Comparison of ENCODE assay signal across 22 mouse cellular contexts in genomic region chr8:61730669-61731068, GRCm38 (mm10).
DNase-seq lines count a peak whose midpoint lies in the region; ATAC-seq and TF ChIP-seq lines count a peak whose summit lies in the region.
"Had no signal": no experiment of that assay in that cellular context is flagged by ENCODE, and none has a peak within 500 bp of the region (broad histone marks: within the 10 kb centered on the region; RNA-seq: fewer than 3 reads in every experiment).

No protein-coding gene starts in this region.

- H3K27me3 ChIP-seq in forebrain, postnatal 0 days (ENCODE audit: insufficient read depth, low read length) = no peaks in the 10 kb centered on the region
- no peaks in the 10 kb centered on the region for H3K27me3 ChIP-seq in forebrain, embryonic 10.5 days (ENCODE audit: poor library complexity, severe bottlenecking)
- no peaks in the 10 kb centered on the region for H3K27me3 ChIP-seq in limb, embryonic 14.5 days (ENCODE audit: control insufficient read depth, insufficient read depth, low read length)
- no peaks in the 10 kb centered on the region for H3K27me3 ChIP-seq in limb, embryonic 10.5 days (ENCODE audit: low read depth, poor library complexity, severe bottlenecking)
- H3K27me3 ChIP-seq in limb, embryonic 15.5 days = no peaks in the 10 kb centered on the region
- H3K27me3 ChIP-seq: forebrain, embryonic 12.5 days; hindbrain, embryonic 13.5 days; intestine, embryonic 15.5 days; Patski had no signal

- DNase-seq in forebrain, postnatal 0 days = no peak
- no peak for DNase-seq in forebrain, embryonic 10.5 days (ENCODE audit: extremely low spot score, low spot score)
- peak; percentile 54 for DNase-seq in limb, embryonic 14.5 days (ENCODE audit: low spot score)
- DNase-seq in limb, embryonic 10.5 days (ENCODE audit: low spot score) = no peak
- peak; percentile 53 for DNase-seq in adipocyte (ENCODE audit: low spot score)
- no peak for DNase-seq in right cerebral cortex, adult 18-20 months
- DNase-seq: adrenal gland, adult 2 months; adrenal gland, postnatal 25 days; cerebellum, adult 11 months; cerebellum, adult 8-10 months; cerebellum, postnatal 25 days; gastrocnemius, postnatal 25 days; kidney, adult 18-20 months had no signal

- H3K9me3 ChIP-seq in forebrain, postnatal 0 days (ENCODE audit: low read length) = no peaks in the 10 kb centered on the region
- no peaks in the 10 kb centered on the region for H3K9me3 ChIP-seq in forebrain, embryonic 10.5 days
- no peaks in the 10 kb centered on the region for H3K9me3 ChIP-seq in limb, embryonic 14.5 days (ENCODE audit: control insufficient read depth, low read length)
- H3K9me3 ChIP-seq in limb, embryonic 10.5 days (replicated peaks) = no peaks in the 10 kb centered on the region
- no peaks in the 10 kb centered on the region for H3K9me3 ChIP-seq in limb, embryonic 15.5 days
- H3K9me3 ChIP-seq: forebrain, embryonic 12.5 days; heart, embryonic 10.5 days; hindbrain, embryonic 13.5 days; intestine, embryonic 15.5 days had no signal

- no peak overlapping the region for H3K4me2 ChIP-seq in forebrain, postnatal 0 days (ENCODE audit: low read depth)
- H3K4me2 ChIP-seq in limb, embryonic 14.5 days (replicated peaks; ENCODE audit: low read depth, low read length, severe bottlenecking) = no peak overlapping the region
- H3K4me2 ChIP-seq in limb, embryonic 15.5 days = no peak overlapping the region
- H3K4me2 ChIP-seq: forebrain, embryonic 12.5 days; hindbrain, embryonic 13.5 days had no signal

- no peak overlapping the region for H3K4me3 ChIP-seq in forebrain, postnatal 0 days (ENCODE audit: low read depth, low read length)
- H3K4me3 ChIP-seq in forebrain, embryonic 10.5 days = no peak overlapping the region
- no peak overlapping the region for H3K4me3 ChIP-seq in limb, embryonic 14.5 days (replicated peaks; ENCODE audit: low read length)
- no peak overlapping the region for H3K4me3 ChIP-seq in limb, embryonic 10.5 days
- H3K4me3 ChIP-seq in limb, embryonic 15.5 days = no peak overlapping the region
- H3K4me3 ChIP-seq: forebrain, embryonic 12.5 days; heart, embryonic 10.5 days; hindbrain, embryonic 13.5 days; intestine, embryonic 15.5 days had no signal

- no peak for TF ChIP-seq POLR2A in limb, embryonic 14.5 days (IDR thresholded peaks at IDR 0.05; ENCODE audit: borderline replicate concordance, extremely low read depth, insufficient read depth, insufficient read length)

- H3K9ac ChIP-seq in forebrain, postnatal 0 days = no peak overlapping the region
- H3K9ac ChIP-seq in limb, embryonic 14.5 days (ENCODE audit: low read depth, low read length, severe bottlenecking) = no peak overlapping the region
- no peak overlapping the region for H3K9ac ChIP-seq in limb, embryonic 15.5 days
- H3K9ac ChIP-seq: forebrain, embryonic 12.5 days; hindbrain, embryonic 13.5 days; intestine, embryonic 15.5 days had no signal

- H3K4me1 ChIP-seq in forebrain, postnatal 0 days (ENCODE audit: insufficient read depth) = no peaks in the 10 kb centered on the region
- peaks cover 21% of the 10 kb centered on the region for H3K4me1 ChIP-seq in forebrain, embryonic 10.5 days
- peaks cover 21% of the 10 kb centered on the region for H3K4me1 ChIP-seq in limb, embryonic 14.5 days (ENCODE audit: control insufficient read depth, insufficient read depth, low read length)
- 0 out of 2 replicates have a peak, but pooled peaks cover 8% of the 10 kb centered on the region for H3K4me1 ChIP-seq in limb, embryonic 10.5 days
- H3K4me1 ChIP-seq in limb, embryonic 15.5 days = peaks cover 20% of the 10 kb centered on the region
- H3K4me1 ChIP-seq: hindbrain, embryonic 13.5 days had no signal

- peak; percentile 32; the same call in 1 of the 2 replicates for ATAC-seq in forebrain, postnatal 0 days
- no peak for ATAC-seq in limb, embryonic 14.5 days (ENCODE audit: low FRiP score, low read depth)
- ATAC-seq in limb, embryonic 15.5 days (ENCODE audit: insufficient number of reproducible peaks, low FRiP score, low TSS enrichment, low read depth) = peak; percentile 64; the same call in 1 of the 2 replicates
- ATAC-seq in cerebellum, adult (ENCODE audit: insufficient number of reproducible peaks, low FRiP score, low TSS enrichment) = no peak
- ATAC-seq: activated CD4-positive, CD25-positive, alpha-beta regulatory T cell, adult 4 months; forebrain, embryonic 16.5 days; intestine, embryonic 15.5 days; Patski had no signal

- no peak for TF ChIP-seq CTCF in forebrain, postnatal 0 days (IDR thresholded peaks at IDR 0.05; ENCODE audit: low read depth)

- 53% methylated on average over 6 of the region's 6 CpGs for WGBS in forebrain, postnatal 0 days
- WGBS in forebrain, embryonic 10.5 days = 90% methylated on average over 6 of the region's 6 CpGs
- WGBS in limb, embryonic 14.5 days = 58% methylated on average over 6 of the region's 6 CpGs
- 93% methylated on average over 6 of the region's 6 CpGs for WGBS in limb, embryonic 10.5 days
- WGBS in limb, embryonic 15.5 days = 59% methylated on average over 6 of the region's 6 CpGs

- no peak overlapping the region for H3K27ac ChIP-seq in forebrain, postnatal 0 days (ENCODE audit: low read depth, low read length)
- H3K27ac ChIP-seq in forebrain, embryonic 10.5 days = no peak overlapping the region
- H3K27ac ChIP-seq in limb, embryonic 14.5 days (replicated peaks; ENCODE audit: low read depth, low read length) = no peak overlapping the region
- H3K27ac ChIP-seq in limb, embryonic 10.5 days = no peak overlapping the region
- no peak overlapping the region for H3K27ac ChIP-seq in limb, embryonic 15.5 days
- H3K27ac ChIP-seq: forebrain, embryonic 12.5 days; heart, embryonic 10.5 days; hindbrain, embryonic 13.5 days; intestine, embryonic 15.5 days had no signal

- no peaks in the 10 kb centered on the region for H3K36me3 ChIP-seq in forebrain, postnatal 0 days (ENCODE audit: insufficient read depth)
- peaks cover 14% of the 10 kb centered on the region for H3K36me3 ChIP-seq in forebrain, embryonic 10.5 days (replicated peaks)
- no peaks in the 10 kb centered on the region for H3K36me3 ChIP-seq in limb, embryonic 14.5 days (ENCODE audit: control insufficient read depth, insufficient read depth, low read length)
- H3K36me3 ChIP-seq in limb, embryonic 10.5 days = no peaks in the 10 kb centered on the region
- no peaks in the 10 kb centered on the region for H3K36me3 ChIP-seq in limb, embryonic 15.5 days
- H3K36me3 ChIP-seq: forebrain, embryonic 12.5 days; hindbrain, embryonic 13.5 days; intestine, embryonic 15.5 days had no signal

Comparison
In these comparisons a context has a peak if more than half of its experiments do, and no peak if none do; other contexts are left out.
1. ATAC-seq: peak in forebrain, postnatal 0 days (single experiment) and limb, embryonic 15.5 days (single experiment); none in limb, embryonic 14.5 days (single experiment) and cerebellum, adult (single experiment).
2. DNase-seq: peak in limb, embryonic 14.5 days (single experiment) and adipocyte (single experiment); none in forebrain, postnatal 0 days (single experiment), forebrain, embryonic 10.5 days (single experiment), limb, embryonic 10.5 days (single experiment) and right cerebral cortex, adult 18-20 months (single experiment).